Mouse (Mus musculus) adipocyte (in vitro differentiated cells): ENCODE measurements around the gene Snx4.
A peak's percentile ranks its signal among the peaks of the same experiment; 100 is the strongest.

Experiments
- DNase-seq: peaks from one replicate; pipeline ENCODE4 v3.0.0-alpha.2; 2016; ENCODE audit warnings: low spot score

Snx4 gene

GRCm38 (mm10) chr16:33344379-33344778 lies 93.1 kb downstream of the Snx4 start:
- no peak for DNase-seq

- peak; percentile 32 for DNase-seq
These were observed 93.6 kb downstream of the Snx4 start for GRCm38 (mm10) chr16:33344875-33345274.

GRCm38 (mm10) chr16:33346376-33346775 lies 95.1 kb downstream of the Snx4 start:
- DNase-seq, result no peak

- peak; percentile 16 for DNase-seq
These were observed 95.9 kb downstream of the Snx4 start for GRCm38 (mm10) chr16:33347134-33347533.
